Mouse (Mus musculus): Measurements from ENCODE around the gene Man1a2. TPM values are rescaled to one million over a fixed set of nuclear protein-coding genes. Genes with fewer than 3 reads are reported as not detected.
A peak's percentile ranks its signal among the peaks of the same experiment; 100 is the strongest.

Gene Man1a2
- polyA plus RNA-seq, 1 experiment from 2014 or later: 50.2 TPM

- Histone ChIP-seq H3K9me3 (ENCODE audit: control insufficient read depth, low read length) (no peaks in the 10 kb centered on the region), H3K4me2 (ENCODE audit: low read depth, low read length) (no peak overlapping the region), H3K4me1 (ENCODE audit: control insufficient read depth, insufficient read depth, low read length) (no peaks in the 10 kb centered on the region), H3K27me3 (ENCODE audit: control insufficient read depth, insufficient read depth, low read length) (no peaks in the 10 kb centered on the region), H3K9ac (replicated peaks; ENCODE audit: low read depth, low read length) (no peak overlapping the region), H3K36me3 (ENCODE audit: control insufficient read depth, insufficient read depth, low read length) (no peaks in the 10 kb centered on the region), H3K27ac (ENCODE audit: low read depth, low read length) (no peak overlapping the region), H3K4me3 (ENCODE audit: low read depth, low read length) (no peak overlapping the region)
- no peak for ATAC-seq (ENCODE audit: low read depth)
- 77% methylated on average over 4 of the region's 4 CpGs for WGBS
These were observed 30.1 kb upstream of the Man1a2 start for GRCm38 (mm10) chr3:100715367-100715766.

- H3K4me3 ChIP-seq (ENCODE audit: low read depth, low read length): no peak overlapping the region
- no peak overlapping the region for H3K4me2 ChIP-seq (ENCODE audit: low read depth, low read length)
- no peaks in the 10 kb centered on the region for H3K36me3 ChIP-seq (ENCODE audit: control insufficient read depth, insufficient read depth, low read length)
- H3K27ac ChIP-seq (ENCODE audit: low read depth, low read length): no peak overlapping the region
- H3K9ac ChIP-seq (replicated peaks; ENCODE audit: low read depth, low read length): no peak overlapping the region
- no peaks in the 10 kb centered on the region for H3K27me3 ChIP-seq (ENCODE audit: control insufficient read depth, insufficient read depth, low read length)
- WGBS: 77% methylated on average over 11 of the region's 11 CpGs
- no peaks in the 10 kb centered on the region for H3K4me1 ChIP-seq (ENCODE audit: control insufficient read depth, insufficient read depth, low read length)
- ATAC-seq (ENCODE audit: low read depth): 0 out of 2 replicates have a peak, but pooled peaks have one; percentile 49
- no peaks in the 10 kb centered on the region for H3K9me3 ChIP-seq (ENCODE audit: control insufficient read depth, low read length)
These were observed 28.1 kb upstream of the Man1a2 start for GRCm38 (mm10) chr3:100713142-100714005.

GRCm38 (mm10) chr3:100712140-100712539 lies 26.8 kb upstream of the Man1a2 start:
- WGBS: 81% methylated on average over 7 of the region's 7 CpGs
- no peak overlapping the region for H3K4me3 ChIP-seq (ENCODE audit: low read depth, low read length)
- ATAC-seq (ENCODE audit: low read depth): no peak

DNA sequence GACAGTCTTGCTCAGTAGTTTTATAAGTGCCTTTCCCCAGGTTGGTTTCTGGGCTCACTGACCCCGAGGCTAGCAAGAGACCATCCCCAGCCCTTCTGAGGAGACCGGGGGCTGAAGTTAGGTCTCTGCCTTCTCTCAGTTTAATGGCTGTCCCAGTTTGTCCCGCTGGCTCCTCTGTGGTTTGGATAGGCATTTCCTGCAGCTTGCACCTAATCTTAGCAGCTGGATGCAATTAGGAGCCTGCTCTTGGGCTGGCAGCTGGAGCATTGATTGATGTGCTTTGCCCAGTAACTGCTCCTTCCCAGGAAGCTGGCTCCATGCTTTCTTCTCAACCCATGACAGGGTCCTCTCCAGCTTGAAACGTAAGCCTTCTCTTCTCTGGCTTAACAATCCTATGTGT lies 26.2 kb upstream of the Man1a2 start:
- no peak overlapping the region for H3K27ac ChIP-seq (ENCODE audit: low read depth, low read length)
- no peak for ATAC-seq (ENCODE audit: low read depth)
- 42% methylated on average over 4 of the region's 4 CpGs for WGBS
- H3K9ac ChIP-seq (replicated peaks; ENCODE audit: low read depth, low read length): no peak overlapping the region
- no peaks in the 10 kb centered on the region for H3K36me3 ChIP-seq (ENCODE audit: control insufficient read depth, insufficient read depth, low read length)
- no peak overlapping the region for H3K4me3 ChIP-seq (ENCODE audit: low read depth, low read length)
- no peaks in the 10 kb centered on the region for H3K9me3 ChIP-seq (ENCODE audit: control insufficient read depth, low read length)
- H3K27me3 ChIP-seq (ENCODE audit: control insufficient read depth, insufficient read depth, low read length): no peaks in the 10 kb centered on the region
- H3K4me1 ChIP-seq (ENCODE audit: control insufficient read depth, insufficient read depth, low read length): no peaks in the 10 kb centered on the region
- H3K4me2 ChIP-seq (ENCODE audit: low read depth, low read length): no peak overlapping the region

More at GRCm38 (mm10) chr3:100712140-100712539, 26.8 kb upstream of the Man1a2 start:
- Histone ChIP-seq H3K4me2 (ENCODE audit: low read depth, low read length) (no peak overlapping the region), H3K36me3 (ENCODE audit: control insufficient read depth, insufficient read depth, low read length) (no peaks in the 10 kb centered on the region), H3K9me3 (ENCODE audit: control insufficient read depth, low read length) (no peaks in the 10 kb centered on the region), H3K27me3 (ENCODE audit: control insufficient read depth, insufficient read depth, low read length) (no peaks in the 10 kb centered on the region), H3K27ac (ENCODE audit: low read depth, low read length) (no peak overlapping the region), H3K9ac (replicated peaks; ENCODE audit: low read depth, low read length) (no peak overlapping the region), H3K4me1 (ENCODE audit: control insufficient read depth, insufficient read depth, low read length) (no peaks in the 10 kb centered on the region)

GRCm38 (mm10) chr3:100707117-100707516 lies 21.8 kb upstream of the Man1a2 start:
- WGBS: 80% methylated on average over 4 of the region's 4 CpGs
- Histone ChIP-seq H3K27me3 (ENCODE audit: control insufficient read depth, insufficient read depth, low read length) (no peaks in the 10 kb centered on the region), H3K4me3 (ENCODE audit: low read depth, low read length) (no peak overlapping the region), H3K27ac (ENCODE audit: low read depth, low read length) (no peak overlapping the region), H3K9ac (replicated peaks; ENCODE audit: low read depth, low read length) (no peak overlapping the region), H3K9me3 (ENCODE audit: control insufficient read depth, low read length) (no peaks in the 10 kb centered on the region), H3K36me3 (ENCODE audit: control insufficient read depth, insufficient read depth, low read length) (no peaks in the 10 kb centered on the region), H3K4me2 (ENCODE audit: low read depth, low read length) (no peak overlapping the region), H3K4me1 (ENCODE audit: control insufficient read depth, insufficient read depth, low read length) (no peaks in the 10 kb centered on the region; the same call in 1 of the 2 replicates)
- ATAC-seq (ENCODE audit: low read depth): no peak

- no peak for ATAC-seq (ENCODE audit: low read depth)
- WGBS: 70% methylated on average over 11 of the region's 11 CpGs
These were observed 19.9 kb upstream of the Man1a2 start for GRCm38 (mm10) chr3:100705128-100705667.

DNA sequence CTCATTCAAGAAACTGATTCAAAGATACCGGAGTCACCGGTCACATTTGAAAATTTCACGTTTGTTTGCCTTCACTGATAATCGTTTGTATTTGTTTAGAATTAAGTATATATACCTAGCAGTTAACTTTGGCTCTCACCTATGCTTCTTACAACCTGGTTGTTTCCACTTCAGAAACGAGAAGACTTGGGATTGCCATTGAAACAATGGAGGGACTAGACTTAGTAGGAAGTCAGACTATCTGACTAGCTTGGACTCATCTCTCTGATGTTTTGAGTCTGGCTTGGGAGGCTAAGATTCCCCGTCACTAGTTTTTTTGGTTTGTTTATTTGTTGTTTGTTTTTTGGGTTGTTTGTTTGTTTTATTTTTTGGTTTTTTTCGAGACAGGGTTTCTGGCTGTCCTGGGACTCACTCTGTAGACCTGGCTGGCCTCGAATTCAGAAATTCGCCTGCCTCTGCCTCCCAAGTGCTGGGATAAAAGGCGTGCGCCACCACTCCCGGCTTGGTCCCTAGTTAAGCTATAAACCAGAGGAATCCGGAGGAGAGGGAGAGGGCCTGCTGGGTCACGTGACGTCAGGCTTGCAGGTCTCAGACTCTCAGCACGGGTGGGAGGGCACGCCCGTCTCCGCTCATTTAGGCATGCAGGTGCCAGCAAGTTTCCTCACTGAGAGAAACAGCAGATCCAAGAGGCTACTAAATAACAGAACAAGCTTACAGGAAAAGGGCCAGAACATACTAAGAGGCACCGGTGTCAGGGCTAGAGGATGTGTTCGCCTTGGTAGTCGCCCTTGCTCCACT lies 18.7 kb upstream of the Man1a2 start:
- Histone ChIP-seq H3K9ac (replicated peaks; ENCODE audit: low read depth, low read length) (no peak overlapping the region), H3K9me3 (ENCODE audit: control insufficient read depth, low read length) (no peaks in the 10 kb centered on the region), H3K27ac (ENCODE audit: low read depth, low read length) (no peak overlapping the region), H3K4me1 (ENCODE audit: control insufficient read depth, insufficient read depth, low read length) (no peaks in the 10 kb centered on the region; the same call in 1 of the 2 replicates), H3K27me3 (ENCODE audit: control insufficient read depth, insufficient read depth, low read length) (no peaks in the 10 kb centered on the region), H3K36me3 (ENCODE audit: control insufficient read depth, insufficient read depth, low read length) (no peaks in the 10 kb centered on the region), H3K4me2 (ENCODE audit: low read depth, low read length) (no peak overlapping the region), H3K4me3 (ENCODE audit: low read depth, low read length) (no peak overlapping the region)
- no peak for ATAC-seq (ENCODE audit: low read depth)
- whole genome bisulfite sequencing: 76% methylated on average over 22 of the region's 22 CpGs

More at GRCm38 (mm10) chr3:100705128-100705667, 19.9 kb upstream of the Man1a2 start:
- Histone ChIP-seq H3K9me3 (ENCODE audit: control insufficient read depth, low read length) (no peaks in the 10 kb centered on the region), H3K36me3 (ENCODE audit: control insufficient read depth, insufficient read depth, low read length) (no peaks in the 10 kb centered on the region), H3K4me3 (ENCODE audit: low read depth, low read length) (no peak overlapping the region), H3K4me1 (ENCODE audit: control insufficient read depth, insufficient read depth, low read length) (no peaks in the 10 kb centered on the region; the same call in 1 of the 2 replicates), H3K27ac (ENCODE audit: low read depth, low read length) (no peak overlapping the region), H3K27me3 (ENCODE audit: control insufficient read depth, insufficient read depth, low read length) (no peaks in the 10 kb centered on the region), H3K9ac (replicated peaks; ENCODE audit: low read depth, low read length) (no peak overlapping the region), H3K4me2 (ENCODE audit: low read depth, low read length) (no peak overlapping the region)

DNA sequence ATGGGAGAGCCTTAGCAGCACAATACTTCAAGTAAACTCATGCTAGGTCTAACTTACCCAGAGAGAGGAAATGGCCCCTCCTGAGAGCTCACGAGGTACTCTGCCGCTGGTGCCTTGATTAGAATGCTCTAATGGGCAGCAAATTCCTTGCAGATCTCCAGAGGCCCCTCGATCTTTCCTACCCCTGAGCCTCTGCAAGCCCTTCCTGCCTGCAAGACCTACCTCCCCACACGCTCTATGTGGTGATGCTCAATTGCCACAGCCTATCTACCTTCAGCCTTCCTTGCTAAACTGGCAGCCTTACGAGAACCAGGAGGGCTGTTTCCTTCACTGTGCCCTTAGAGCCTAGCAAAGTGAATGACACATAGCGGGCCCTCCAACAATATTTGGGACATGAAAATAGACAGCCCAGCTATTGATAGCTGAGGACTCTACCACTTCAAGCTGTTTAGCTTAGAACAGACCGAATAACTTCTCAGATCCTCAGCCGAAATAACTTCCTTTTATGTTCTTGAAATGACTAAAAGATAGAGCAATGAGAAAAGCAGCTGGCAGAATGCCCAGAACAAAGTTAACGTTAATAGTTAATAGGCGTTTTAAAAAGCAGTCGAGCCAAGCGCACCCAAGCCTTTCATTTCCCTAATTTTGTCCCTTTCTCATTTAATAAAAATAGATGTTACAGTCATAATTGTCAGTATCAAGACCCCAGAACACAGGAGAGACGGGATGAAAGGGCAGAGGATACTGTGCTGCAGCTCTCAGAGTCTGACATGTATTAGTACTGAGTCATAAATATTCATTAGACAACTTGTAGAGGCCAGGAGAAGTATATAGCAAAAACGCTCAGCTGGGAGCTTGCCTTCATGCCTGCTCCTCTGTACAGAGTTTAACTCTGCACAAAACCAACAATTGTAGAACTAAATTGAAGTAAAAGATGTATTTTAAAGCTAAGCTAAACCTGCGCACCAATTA lies 17.9 kb upstream of the Man1a2 start:
- H3K9ac ChIP-seq (replicated peaks; ENCODE audit: low read depth, low read length): no peak overlapping the region
- H3K4me3 ChIP-seq (ENCODE audit: low read depth, low read length): no peak overlapping the region
- no peaks in the 10 kb centered on the region for H3K27me3 ChIP-seq (ENCODE audit: control insufficient read depth, insufficient read depth, low read length)
- WGBS: 45% methylated on average over 15 of the region's 15 CpGs
- H3K36me3 ChIP-seq (ENCODE audit: control insufficient read depth, insufficient read depth, low read length): no peaks in the 10 kb centered on the region
- H3K9me3 ChIP-seq (ENCODE audit: control insufficient read depth, low read length): no peaks in the 10 kb centered on the region
- no peak for ATAC-seq (ENCODE audit: low read depth)
- no peak overlapping the region for H3K27ac ChIP-seq (ENCODE audit: low read depth, low read length)
- no peaks in the 10 kb centered on the region; the same call in 1 of the 2 replicates for H3K4me1 ChIP-seq (ENCODE audit: control insufficient read depth, insufficient read depth, low read length)
- no peak overlapping the region for H3K4me2 ChIP-seq (ENCODE audit: low read depth, low read length)
